Mouse (Mus musculus): ENCODE results near the gene Gm17374.

DNA sequence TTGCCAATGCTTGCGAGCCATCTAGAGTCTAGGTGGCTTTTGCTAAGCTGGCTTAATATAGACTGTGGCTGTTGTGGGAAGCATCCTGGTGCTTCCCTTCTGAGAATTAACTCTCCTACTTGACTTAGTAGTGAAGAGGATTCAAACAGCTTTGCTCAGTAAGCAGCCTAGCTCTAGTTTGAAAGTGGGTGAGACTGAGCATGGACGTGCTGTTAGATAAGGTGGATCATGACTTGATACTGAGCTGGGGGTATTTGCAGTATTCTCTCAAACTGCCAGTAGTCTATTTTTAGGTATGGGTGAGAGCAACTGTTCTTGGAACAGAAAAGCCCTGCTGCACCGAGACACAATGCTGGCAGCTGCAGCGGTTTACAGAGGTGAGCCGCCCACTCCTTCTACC lies 50.7 kb downstream of the Gm17374 start:
- no peak for TF ChIP-seq CTCF (IDR thresholded peaks at IDR 0.05; ENCODE audit: borderline replicate concordance, extremely low read depth, insufficient read depth, insufficient read length)
- TF ChIP-seq POLR2A (IDR thresholded peaks at IDR 0.05; ENCODE audit: borderline replicate concordance, extremely low read depth, insufficient read depth, insufficient read length, poor library complexity, severe bottlenecking), result no peak

All from brain, embryonic 14.5 days (tissue).